Mouse (Mus musculus) liver, postnatal 0 days (tissue): ENCODE results near the gene Ltv1.

Experiments
- CTCF ChIP-seq: sonication (generic); IDR thresholded peaks from 2 replicates; pipeline ENCODE4 v1.5.1; 2016; ENCODE audit warnings: antibody characterized with exemption, low read depth
- EP300 ChIP-seq: IDR thresholded peaks from 2 replicates; pipeline ENCODE4 v1.6.1; 2016; ENCODE audit warnings: antibody characterized with exemption, low read depth, mild to moderate bottlenecking

DNA sequence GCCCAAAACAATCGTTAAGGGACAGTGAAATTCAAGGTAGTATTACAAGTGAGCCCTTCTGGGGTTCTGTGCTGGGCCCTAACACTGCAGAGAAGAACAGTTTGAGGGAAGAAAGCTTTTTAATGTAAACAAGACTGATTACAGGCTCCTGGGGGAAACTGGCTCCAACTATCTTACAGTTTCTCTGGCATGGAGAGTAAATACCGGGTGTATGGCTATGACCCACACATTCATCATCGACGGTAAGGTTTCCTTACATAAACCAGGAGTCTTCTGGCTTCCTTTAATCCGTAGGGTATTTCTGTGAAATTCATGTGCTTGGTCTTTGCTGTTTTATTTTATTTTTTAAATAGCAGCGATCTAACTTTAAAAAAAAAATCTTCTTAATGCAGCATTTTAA is 19.9 kb upstream of the Ltv1 start:
- TF ChIP-seq CTCF (no peak), EP300 (no peak)
